Mouse (Mus musculus) kidney, postnatal 10 days (tissue): ENCODE results near the gene Timm8a2.

ENCODE experiments used
- DNase-seq: peaks from one replicate; pipeline ENCODE4 v3.0.0; 2021; ENCODE audit warnings: mixed read lengths

The Timm8a2 gene

GRCm38 (mm10) chr14:122062411-122063090 is 28.1 kb downstream of the Timm8a2 start:
- no peak for DNase-seq

- DNase-seq = no peak
Observed at GRCm38 (mm10) chr14:122063599-122063998, 29.1 kb downstream of the Timm8a2 start.

GRCm38 (mm10) chr14:122064519-122064918 is 30.0 kb downstream of the Timm8a2 start:
- DNase-seq = peak; percentile 83

GRCm38 (mm10) chr14:122066243-122066642 is 31.8 kb downstream of the Timm8a2 start:
- DNase-seq = no peak

GRCm38 (mm10) chr14:122068036-122068435 is 33.6 kb downstream of the Timm8a2 start:
- peak; percentile 57 for DNase-seq

- peak; percentile 39 for DNase-seq
Observed at GRCm38 (mm10) chr14:122068801-122069695, 34.6 kb downstream of the Timm8a2 start.

- no peak for DNase-seq
Observed at GRCm38 (mm10) chr14:122069948-122070347, 35.5 kb downstream of the Timm8a2 start.

GRCm38 (mm10) chr14:122073422-122073821 is 38.9 kb downstream of the Timm8a2 start:
- DNase-seq = no peak

- DNase-seq = no peak
Observed at GRCm38 (mm10) chr14:122074360-122074759, 39.9 kb downstream of the Timm8a2 start.

- no peak for DNase-seq
Observed at GRCm38 (mm10) chr14:122075485-122076200, 41.2 kb downstream of the Timm8a2 start.

- no peak for DNase-seq
Observed at GRCm38 (mm10) chr14:122077017-122077416, 42.5 kb downstream of the Timm8a2 start.

- DNase-seq = peak; percentile 78
Observed at GRCm38 (mm10) chr14:122079428-122079827, 45.0 kb downstream of the Timm8a2 start.

- DNase-seq = no peak
Observed at GRCm38 (mm10) chr14:122079921-122080320, 45.4 kb downstream of the Timm8a2 start.

GRCm38 (mm10) chr14:122081308-122081707 is 46.8 kb downstream of the Timm8a2 start:
- DNase-seq = no peak

GRCm38 (mm10) chr14:122083499-122083898 is 49.0 kb downstream of the Timm8a2 start:
- no peak for DNase-seq

GRCm38 (mm10) chr14:122087956-122088355 is 53.5 kb downstream of the Timm8a2 start:
- DNase-seq = no peak
